Mouse (Mus musculus) ES-Bruce4 (cell line): ENCODE data around the gene Ppp1r18. TPM values are rescaled to one million over a fixed set of nuclear protein-coding genes. Genes with fewer than 3 reads are reported as not detected.

ENCODE experiments used
- H3K27ac ChIP-seq: 2 replicates; pipeline ENCODE4 v1.5.1; 2012; ENCODE audit warnings: low read length, inconsistent platforms; ENCODE audit not compliant: insufficient read depth
- H3K27me3 ChIP-seq: 2 replicates; pipeline ENCODE4 v1.6.1; 2012; ENCODE audit warnings: mild to moderate bottlenecking, low read length, inconsistent platforms; ENCODE audit not compliant: control insufficient read depth, poor library complexity, insufficient read depth, severe bottlenecking
- H3K36me3 ChIP-seq: 2 replicates; pipeline ENCODE4 v1.6.1; 2012; ENCODE audit warnings: inconsistent platforms, mild to moderate bottlenecking, low read length, moderate library complexity; ENCODE audit not compliant: control insufficient read depth, poor library complexity, insufficient read depth, severe bottlenecking
- H3K4me1 ChIP-seq: one replicate; pipeline ENCODE4 v1.8.1; 2011; ENCODE audit warnings: low read length; ENCODE audit not compliant: control insufficient read depth, insufficient read depth
- H3K4me3 ChIP-seq: 2 replicates; pipeline ENCODE4 v1.5.1; 2011; ENCODE audit warnings: low read depth, mild to moderate bottlenecking, low read length
- H3K9ac ChIP-seq: 2 replicates; pipeline ENCODE4 v1.6.1; 2012; ENCODE audit warnings: low read depth, mild to moderate bottlenecking, inconsistent platforms; ENCODE audit not compliant: poor library complexity, severe bottlenecking
- H3K9me3 ChIP-seq: replicated peaks from 2 replicates; pipeline ENCODE4 v1.6.1; 2012; ENCODE audit warnings: mild to moderate bottlenecking, low read length, inconsistent platforms; ENCODE audit not compliant: control insufficient read depth, poor library complexity, insufficient read depth, severe bottlenecking
- CTCF ChIP-seq: IDR thresholded peaks from one replicate; pipeline ENCODE4 v1.8.1; 2011; ENCODE audit warnings: low read depth, low read length
- EP300 ChIP-seq: IDR thresholded peaks from 2 replicates; pipeline ENCODE4 v1.6.1; 2011; ENCODE audit warnings: low read depth, low read length; ENCODE audit not compliant: insufficient read depth
- POLR2A ChIP-seq: IDR thresholded peaks from one replicate; pipeline ENCODE4 v1.8.1; 2011; ENCODE audit warnings: low read length; ENCODE audit not compliant: insufficient read depth
- polyA plus RNA-seq: library from polyadenylated mRNA; stranded (reverse); fragments of >200 nt; gene quantifications from 2 replicates; pipeline ENCODE4 v1.2.4, GENCODE M21; 2011; ENCODE audit warnings: low read depth; ENCODE audit not compliant: missing spikeins, insufficient read depth, insufficient read length

Gene Ppp1r18
- polyA plus RNA-seq, 1 experiment: 18.6 TPM

- Histone ChIP-seq H3K4me3 (peak overlapping the region; percentile 91), H3K9ac (peak overlapping the region; percentile 82), H3K27me3 (no peaks in the 10 kb centered on the region), H3K27ac (0 out of 2 replicates have a peak overlapping the region, but pooled peaks have one; percentile 1), H3K4me1 (peaks cover 5% of the 10 kb centered on the region), H3K36me3 (no peaks in the 10 kb centered on the region), H3K9me3 (no peaks in the 10 kb centered on the region)
- no peak for TF ChIP-seq POLR2A
- no peak for TF ChIP-seq EP300
- peak; percentile 25 for TF ChIP-seq CTCF
These were observed 1.8 kb downstream of the Ppp1r18 start for GRCm38 (mm10) chr17:35866911-35867890.

- H3K27ac ChIP-seq: peak overlapping the region; percentile 93
- H3K27me3 ChIP-seq: no peaks in the 10 kb centered on the region
- peaks cover 5% of the 10 kb centered on the region for H3K4me1 ChIP-seq
- H3K9me3 ChIP-seq: no peaks in the 10 kb centered on the region
- H3K36me3 ChIP-seq: no peaks in the 10 kb centered on the region
- peak overlapping the region; percentile 82 for H3K9ac ChIP-seq
- no peak for TF ChIP-seq POLR2A
- no peak for TF ChIP-seq CTCF
- TF ChIP-seq EP300: no peak
- H3K4me3 ChIP-seq: peak overlapping the region; percentile 67
These were observed 2.9 kb downstream of the Ppp1r18 start for GRCm38 (mm10) chr17:35868165-35868820.

DNA sequence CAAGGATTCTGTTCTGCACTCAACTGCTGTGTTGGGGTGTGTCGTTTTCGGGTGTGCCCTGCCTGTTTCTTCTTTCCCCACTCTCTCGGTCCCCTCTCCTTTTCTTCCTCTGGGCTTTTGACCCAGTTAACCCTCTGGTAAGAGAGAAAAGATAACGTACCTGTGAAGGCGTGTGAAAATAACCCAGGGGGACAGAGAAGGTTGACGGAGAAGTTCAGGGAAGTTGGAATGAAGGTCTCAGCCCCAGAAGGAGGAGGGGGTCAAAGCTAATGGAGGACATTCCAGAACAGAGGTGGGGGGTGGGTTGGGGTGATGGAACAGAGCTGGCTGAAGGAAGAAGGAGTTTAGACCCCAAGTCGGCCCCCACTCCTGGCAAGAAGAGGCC lies 3.6 kb downstream of the Ppp1r18 start:
- Histone ChIP-seq H3K36me3 (no peaks in the 10 kb centered on the region), H3K4me3 (peak overlapping the region; percentile 67), H3K4me1 (peaks cover 4% of the 10 kb centered on the region), H3K9me3 (no peaks in the 10 kb centered on the region), H3K9ac (peak overlapping the region; percentile 82; the same call in 1 of the 2 replicates), H3K27ac (peak overlapping the region; percentile 93), H3K27me3 (no peaks in the 10 kb centered on the region)
- TF ChIP-seq EP300 (no peak), POLR2A (no peak), CTCF (no peak)

DNA sequence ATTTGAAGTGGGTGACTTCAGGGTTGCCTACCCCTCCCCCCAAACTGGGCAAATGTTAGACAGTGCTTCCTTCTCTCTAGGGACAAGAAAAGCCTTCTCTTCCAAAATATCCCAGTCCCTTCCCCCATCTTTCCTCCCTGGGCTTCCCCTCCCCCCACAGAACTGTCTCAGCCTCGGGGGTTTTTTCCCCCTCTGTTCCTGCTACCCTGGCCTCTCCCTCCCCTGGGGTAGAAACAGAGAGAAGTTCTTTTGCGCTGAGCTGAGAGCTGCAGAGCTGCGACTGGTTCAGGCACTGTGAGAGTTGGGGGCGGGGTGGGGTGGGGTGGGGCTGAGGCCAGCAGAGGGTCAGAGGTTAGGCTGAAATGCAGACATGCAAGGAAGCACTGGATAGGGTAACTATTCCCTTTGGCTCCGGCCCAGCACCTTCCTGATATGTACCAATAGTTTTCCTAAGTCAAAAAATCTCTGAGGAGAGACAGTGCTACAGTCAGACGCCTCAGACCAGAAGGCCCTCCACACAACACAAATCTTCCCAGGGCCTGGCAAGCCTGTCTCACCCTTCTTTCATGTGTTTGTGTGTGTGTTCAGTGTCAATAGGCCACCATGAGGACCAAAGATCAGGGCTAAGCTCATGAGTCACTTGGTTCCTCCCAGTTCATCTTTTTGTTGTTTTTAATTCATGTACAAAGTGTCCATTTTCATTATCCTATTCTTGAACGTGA lies 4.1 kb downstream of the Ppp1r18 start:
- peak; percentile 85 for TF ChIP-seq EP300
- TF ChIP-seq CTCF: no peak
- Histone ChIP-seq H3K4me1 (peaks cover 2% of the 10 kb centered on the region), H3K27me3 (no peaks in the 10 kb centered on the region), H3K4me3 (peak overlapping the region; percentile 67), H3K9ac (peak overlapping the region; percentile 82; the same call in 1 of the 2 replicates), H3K36me3 (0 out of 2 replicates have a peak, but pooled peaks cover 1% of the 10 kb centered on the region), H3K27ac (peak overlapping the region; percentile 94), H3K9me3 (no peaks in the 10 kb centered on the region)

DNA sequence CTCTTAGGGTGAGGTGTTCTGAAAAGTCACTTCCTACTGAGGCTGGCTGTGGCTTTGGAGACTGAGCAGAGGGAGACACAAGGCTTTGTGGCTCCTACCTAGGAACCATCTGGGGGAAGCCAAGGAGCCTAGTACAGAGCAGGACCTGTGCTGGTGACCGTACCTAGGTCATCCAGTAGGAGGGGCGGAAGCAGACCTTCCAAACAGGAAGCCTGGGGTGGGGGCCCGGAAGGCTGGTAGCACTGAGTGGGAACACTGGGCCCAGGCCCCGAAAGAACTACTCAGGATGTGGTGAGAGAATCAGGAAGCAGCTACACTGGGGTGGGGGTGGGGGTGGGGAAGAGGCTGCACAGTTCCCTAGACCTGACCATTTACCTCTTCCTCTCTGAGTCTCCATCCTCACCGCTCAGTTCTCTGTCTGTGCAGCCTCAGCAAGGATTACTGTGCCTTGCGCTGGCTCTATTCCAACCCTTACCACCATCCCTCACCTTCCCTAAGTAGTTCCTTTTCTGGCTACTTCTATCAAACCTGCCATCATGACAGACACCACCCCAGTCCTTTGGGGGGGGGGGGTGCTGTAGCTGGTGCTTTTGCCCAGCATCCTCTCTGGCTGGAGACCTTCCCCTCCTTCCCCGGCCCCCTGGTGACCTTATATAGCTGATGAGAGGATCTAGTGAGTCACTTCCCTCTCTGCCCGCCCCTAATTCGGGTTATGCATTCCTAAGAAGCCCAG lies 4.9 kb downstream of the Ppp1r18 start:
- Histone ChIP-seq H3K27ac (peak overlapping the region; percentile 94), H3K9ac (peak overlapping the region; percentile 20; the same call in 1 of the 2 replicates), H3K36me3 (0 out of 2 replicates have a peak, but pooled peaks cover 3% of the 10 kb centered on the region), H3K9me3 (no peaks in the 10 kb centered on the region), H3K4me3 (peak overlapping the region; percentile 31), H3K27me3 (no peaks in the 10 kb centered on the region), H3K4me1 (peaks cover 2% of the 10 kb centered on the region)
- TF ChIP-seq CTCF (no peak), EP300 (no peak), POLR2A (no peak)
